Mouse (Mus musculus): ENCODE measurements around the gene Bcor.
A peak's percentile ranks its signal among the peaks of the same experiment; 100 is the strongest.

Gene Bcor

DNA sequence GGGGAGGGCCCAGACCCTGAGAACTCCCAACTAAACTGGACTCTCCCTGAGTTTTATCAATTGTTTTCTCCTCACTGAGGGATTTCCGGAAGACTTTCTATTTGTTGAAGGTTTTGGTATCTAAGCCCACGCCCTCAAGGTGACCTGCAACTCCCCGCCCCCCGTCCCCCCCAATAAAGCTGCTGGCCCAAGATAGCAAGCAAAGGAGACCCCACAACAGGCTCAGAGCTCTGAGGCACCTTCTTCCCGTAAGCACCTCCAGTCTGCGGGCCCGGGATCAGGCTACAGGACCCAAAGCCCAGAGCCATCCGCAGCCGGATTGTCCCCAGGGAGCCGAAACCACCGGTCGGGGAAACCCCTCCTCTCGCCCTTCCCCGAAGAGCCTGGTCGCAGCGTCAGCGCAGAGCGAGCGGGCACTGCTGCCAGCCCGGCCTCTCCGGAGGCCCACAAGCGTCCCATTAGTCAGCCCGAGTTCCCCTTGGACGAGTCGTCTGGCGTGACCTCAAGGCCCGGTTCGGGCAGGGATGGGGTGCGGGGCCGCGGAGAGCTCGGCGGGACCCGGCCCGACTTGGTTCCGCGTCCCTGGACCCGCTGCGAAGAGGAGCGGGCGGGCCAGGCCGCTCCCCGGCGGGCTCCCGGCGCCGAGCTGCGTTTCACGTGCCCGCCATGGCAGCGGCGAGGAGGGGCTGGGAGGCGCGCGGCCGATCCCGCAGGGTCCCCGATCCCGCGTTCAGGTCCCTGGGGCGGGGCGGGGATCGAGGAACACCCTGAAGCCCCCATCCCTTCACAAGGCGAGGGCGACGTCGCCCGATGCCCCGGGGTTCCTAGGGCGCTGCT, 73.3 kb downstream of the Bcor start:
- peak in 1 of 2 experiments; percentile 41 for DNase-seq (ENCODE audit: low spot score in 2 of 2)

DNA sequence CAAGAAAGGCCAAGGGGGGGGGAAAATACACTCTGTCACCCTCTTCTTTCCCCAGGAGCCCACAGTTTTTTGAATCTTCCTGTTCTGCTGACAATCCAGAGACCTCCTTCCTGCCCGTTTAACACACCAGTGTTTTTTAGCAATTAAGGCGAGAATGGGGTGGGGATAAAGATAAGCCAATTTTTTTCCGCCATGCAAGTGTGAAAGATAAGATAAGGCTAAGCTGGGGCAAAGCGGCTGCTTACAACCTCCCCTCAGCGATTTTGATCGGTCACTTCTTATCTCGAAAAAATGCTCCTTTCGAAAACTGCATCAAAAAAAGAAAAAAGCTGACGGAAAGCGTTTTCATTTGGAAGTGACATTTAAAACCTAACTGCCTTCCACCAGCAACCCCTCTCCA, 74.2 kb downstream of the Bcor start:
- DNase-seq (ENCODE audit: low spot score in 2 of 2) = no peak

DNA sequence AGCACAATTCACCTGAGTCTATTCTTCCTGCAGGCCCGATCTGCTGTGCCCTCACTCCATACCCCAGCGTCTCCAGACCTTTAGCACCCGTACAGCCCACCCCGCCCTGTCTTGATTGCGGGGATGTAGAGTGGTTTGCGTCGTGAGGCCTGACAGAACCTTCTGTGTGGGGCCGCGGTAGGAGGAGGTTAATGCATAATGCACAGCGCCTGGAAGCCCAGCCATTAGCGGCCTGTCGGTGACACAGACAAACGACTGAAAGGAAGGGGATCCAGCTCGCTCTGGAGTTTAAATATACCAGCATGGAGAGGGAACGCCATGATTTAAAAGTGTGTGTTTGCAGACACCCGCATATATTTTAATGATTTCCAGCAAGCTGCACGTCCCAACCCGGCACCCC, 74.9 kb downstream of the Bcor start:
- no peak for DNase-seq (ENCODE audit: low spot score in 2 of 2)

DNA sequence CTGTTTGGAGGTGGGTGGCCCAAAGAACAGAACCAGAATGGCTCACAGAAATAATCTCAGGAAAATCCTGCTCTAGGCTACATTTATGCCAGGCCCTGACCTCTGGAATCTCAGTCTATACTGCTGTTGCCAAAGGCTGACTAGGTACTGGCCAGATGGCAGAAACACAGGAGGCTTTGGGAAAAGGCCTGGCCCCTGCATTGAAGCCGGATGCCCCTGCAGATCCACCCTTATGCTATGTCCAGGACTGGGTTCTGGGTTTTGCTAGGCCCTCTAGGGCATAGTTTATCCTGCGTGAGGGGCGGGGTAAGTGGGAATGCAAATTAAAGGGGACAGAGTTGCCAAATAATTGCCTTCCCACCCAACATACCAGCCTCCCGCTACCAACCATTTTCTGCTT, 75.5 kb downstream of the Bcor start:
- DNase-seq (ENCODE audit: low spot score in 2 of 2) = no peak

DNA sequence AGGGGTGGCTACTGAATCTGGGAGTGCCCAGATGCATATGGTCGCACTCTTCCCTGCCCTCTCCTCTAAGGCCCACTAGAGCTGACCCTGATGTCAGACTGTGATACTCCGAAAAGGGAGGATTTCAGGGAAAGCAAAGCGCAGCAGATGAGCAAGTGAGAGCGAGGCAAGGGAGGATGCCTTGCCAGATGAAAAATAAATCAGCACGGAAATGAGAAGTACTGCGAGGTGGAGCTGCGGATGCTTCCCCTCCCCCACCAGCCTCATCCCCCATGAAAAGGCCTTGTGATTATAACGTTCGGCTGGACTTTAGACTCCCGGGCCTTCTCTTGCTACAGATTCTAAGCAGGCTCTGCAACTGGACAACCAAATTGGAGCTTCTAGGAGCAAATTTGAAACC, 76.5 kb downstream of the Bcor start:
- DNase-seq (ENCODE audit: low spot score in 2 of 2) = no peak

DNA sequence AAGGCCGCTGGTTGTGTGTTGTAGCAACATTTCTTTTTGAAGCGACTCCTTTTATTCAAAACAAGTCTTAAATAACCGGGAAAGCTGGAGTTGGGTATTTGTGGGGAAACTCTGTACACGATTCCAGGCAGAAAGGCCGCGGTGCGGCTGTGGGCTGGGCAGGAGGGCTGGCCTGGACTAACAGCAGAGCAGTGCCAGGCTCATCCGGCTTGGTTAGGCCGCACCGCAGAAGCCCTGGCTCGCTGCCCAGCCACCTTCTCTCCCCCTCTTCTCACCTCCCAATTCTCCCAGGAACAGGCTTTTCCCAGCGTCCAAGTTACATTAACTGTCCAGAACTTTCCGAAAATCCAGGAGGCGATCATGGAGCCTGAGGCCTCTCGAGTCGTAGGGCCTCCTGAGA, 77.4 kb downstream of the Bcor start:
- no peak for DNase-seq (ENCODE audit: low spot score in 2 of 2)

DNA sequence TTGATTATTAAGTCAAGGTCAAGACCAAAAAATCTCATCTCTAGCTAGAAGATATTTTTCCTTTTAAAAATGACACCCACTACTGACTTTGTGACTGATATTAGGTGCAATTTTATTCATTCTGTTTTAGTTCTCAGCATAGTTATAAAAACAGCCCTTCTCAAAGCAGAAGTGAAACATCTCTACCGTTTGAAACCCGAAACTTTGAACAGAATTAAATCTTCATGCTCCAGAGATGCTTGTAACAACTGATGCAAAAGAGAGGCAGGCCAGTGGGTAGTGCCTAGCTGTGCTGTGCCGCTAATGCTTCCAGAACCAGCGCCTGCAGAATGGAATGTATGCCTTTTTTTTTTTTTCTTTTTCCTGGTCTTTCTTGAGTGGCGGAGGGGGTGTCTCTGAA, 78.0 kb downstream of the Bcor start:
- no peak for DNase-seq (ENCODE audit: low spot score in 2 of 2)

DNA sequence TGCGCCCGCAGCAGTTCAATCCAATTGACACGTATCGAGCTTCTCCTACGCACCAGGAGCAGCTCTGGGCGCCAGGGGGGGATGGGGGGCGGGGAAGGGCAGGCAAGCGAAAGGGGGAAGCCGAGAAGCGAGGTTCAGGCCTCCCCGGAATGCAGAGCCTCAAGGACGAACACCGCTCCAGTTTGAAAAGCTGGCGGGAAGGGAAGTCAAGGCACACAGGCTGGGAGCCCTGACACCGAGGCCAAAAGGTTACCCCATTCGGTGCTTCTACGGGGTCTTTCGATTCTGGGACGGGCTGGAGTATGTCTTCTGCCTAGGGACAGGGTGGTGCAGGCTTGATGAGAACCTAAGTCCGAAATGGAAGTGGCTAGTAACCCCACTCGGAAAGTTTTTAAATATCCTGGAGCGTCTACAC, 78.4 kb downstream of the Bcor start:
- no peak for DNase-seq (ENCODE audit: low spot score in 2 of 2)

DNA sequence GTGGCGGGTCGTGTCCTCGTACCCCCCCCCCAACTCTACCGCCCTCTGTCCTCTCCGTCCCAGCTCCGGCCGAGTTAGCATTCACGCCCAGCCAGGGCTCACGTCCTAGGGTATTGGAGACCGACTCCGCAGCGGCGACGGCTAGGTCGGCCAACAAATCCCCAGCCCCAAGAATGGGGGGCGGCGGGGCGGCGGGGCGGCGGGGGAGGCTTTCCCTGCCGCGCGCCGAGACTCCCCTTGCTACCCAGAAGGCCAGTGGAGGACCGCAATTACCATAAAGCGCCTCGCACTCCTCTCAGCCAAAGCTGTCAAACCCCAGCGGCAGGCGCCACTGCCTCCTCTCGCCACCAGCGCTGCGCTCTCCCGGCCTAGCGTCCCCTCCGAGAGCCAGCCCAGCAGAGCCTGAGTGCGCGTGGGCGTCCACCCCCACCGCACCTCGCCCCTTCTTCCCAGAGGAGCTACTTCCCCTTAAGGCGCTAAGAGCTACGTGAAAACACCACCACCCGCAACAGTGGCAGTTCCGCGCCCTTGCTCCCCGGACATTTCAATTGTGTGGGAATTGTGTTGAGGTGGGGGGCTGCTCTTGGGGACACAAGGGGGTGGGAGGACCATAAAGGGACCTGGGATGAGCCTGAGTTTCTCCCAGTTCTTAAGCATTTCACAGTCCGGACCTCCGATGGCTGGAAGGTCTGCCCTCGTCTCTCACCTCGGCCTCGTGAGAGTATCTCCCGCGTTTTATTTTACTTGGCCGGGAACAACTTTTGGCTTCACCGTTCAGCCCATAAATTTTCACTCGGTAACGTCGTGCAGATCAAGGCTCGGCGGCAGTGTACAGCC, 79.0 kb downstream of the Bcor start:
- DNase-seq (ENCODE audit: low spot score in 2 of 2) = no peak

DNA sequence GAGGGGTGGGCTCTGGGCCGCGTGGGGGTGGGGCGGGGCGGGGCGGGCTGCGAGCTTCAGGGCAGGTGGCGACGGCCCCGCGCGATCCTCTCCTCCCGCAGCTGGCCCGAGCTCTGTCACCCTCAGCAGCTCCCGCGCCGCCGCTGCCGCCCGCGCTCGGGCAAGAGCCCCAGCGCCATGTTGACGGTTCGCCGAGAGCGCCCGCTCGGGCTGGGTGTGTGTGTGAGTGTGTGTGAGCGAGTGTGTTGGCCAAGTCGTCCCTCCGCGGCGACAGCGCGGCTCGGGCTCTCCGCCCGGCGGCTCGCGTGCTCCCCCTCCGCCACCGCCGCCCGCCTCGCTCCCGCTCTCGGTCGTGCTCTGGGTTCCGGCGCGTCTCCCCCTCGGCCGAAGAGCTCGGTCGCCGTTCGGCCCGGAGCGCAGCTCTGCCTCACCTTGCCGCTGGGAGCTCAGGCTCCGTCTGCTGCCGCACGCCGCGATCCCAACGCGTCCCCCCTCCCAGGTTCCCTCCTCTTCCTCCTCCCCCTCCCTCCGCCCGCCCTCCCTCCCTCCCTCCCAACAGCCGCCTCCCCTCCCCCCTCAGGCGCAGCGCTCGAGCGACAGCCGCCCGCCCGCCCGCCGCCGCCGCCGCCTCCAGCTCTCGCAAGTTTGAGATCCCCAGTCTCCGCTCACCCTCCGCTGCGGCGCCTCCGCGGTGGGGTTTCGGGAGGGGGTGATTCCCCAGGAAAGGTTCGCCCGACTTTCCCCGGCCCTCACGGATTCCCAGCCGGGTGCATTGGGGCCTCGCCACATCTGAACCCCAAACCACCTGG, 79.9 kb downstream of the Bcor start:
- DNase-seq (ENCODE audit: low spot score in 2 of 2) = peak; percentile 28 to 48

DNA sequence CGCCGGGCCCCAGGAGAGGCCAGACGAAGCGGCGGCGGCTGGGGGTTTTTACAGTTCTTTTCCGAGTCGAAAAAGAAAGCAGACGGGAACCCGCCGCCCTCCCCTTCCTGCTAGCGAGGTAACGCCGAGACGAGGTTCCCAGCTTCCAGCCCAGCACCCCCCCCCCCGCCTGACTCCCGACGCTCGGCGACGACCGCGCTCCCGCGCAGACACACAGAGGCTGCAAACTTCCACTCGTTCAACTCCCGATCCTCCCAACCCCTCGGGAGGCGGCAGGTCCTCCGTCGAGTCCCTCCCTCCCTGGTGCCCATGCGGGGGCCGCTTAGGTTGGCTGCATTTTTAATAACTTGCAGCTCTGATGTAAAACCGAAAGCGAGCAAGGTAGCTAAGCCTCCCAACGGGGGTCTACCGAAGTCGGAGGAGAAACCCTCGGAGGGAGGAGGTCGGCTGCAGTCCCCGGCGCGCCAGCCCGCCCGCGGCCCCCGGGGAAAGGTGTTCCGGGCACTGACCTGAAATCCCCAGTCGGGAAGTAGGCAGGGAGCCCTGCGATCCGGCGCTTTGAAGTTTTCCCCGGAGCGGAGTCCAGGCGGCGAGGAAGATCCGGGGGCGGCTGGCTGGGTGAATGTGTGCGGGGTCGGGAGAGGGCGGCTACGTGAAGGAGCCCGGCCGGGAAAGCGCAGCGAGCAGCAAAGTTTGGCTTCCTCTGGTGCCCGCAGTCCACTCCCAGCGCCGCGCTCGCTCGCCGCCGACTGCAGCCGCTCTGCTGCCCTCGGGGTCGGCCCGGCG, 80.7 kb downstream of the Bcor start:
- DNase-seq (ENCODE audit: low spot score in 2 of 2) = peak in 1 of 2 experiments; percentile 17

DNA sequence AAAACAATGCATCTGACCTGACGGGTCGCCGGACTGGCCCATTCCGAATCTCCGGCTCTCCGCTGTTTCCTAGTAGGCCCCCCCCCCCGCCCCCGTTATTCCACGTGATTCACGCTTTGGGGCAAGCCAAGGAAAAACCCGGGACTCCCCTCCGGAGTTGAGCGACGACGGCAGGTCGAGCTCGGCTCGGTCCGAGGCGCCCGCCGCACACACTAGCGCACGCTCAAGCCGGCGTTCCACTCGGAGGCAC, 81.2 kb downstream of the Bcor start:
- DNase-seq (ENCODE audit: low spot score in 2 of 2) = no peak

DNA sequence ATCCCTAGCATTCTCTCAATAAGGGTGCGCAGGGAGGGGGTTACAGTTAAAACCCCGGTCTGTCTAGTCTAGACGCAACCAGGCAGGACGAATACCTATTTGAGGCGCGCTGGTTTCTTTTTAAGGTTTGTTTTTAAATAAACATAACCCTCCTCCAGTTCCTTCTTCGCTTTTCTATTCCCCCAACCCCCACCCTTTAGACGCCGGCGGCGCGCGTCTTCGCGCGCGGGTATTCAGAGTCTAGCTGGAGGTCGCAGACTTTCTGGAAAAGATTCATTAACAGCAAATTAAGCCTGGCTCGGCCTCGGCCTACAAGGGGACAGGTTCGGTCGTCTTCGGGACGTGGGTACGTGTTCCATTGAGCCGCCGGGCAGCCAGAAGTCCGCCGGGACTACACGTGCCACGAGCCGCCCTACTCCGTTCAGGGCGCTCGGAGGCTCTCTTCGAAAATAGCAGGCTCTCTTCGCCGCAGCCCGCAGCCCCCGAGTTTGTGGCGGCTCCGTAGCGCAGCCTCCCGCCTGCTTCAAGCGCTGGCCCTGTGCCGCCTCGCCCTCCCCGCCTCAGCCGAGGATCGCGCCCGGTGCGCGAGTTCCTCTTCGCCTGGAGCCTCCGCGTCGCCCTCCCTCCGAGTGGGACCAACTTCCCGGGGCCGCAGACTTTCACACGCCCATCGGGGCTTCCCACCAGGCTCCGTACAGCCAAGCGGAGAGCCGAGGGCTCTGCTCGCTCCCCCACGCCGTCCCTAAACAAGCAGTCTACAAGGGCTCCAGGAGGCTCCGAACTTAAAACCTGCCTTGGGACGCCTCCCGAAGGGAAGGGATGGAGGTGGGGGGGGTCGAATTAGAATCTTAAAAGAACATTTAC, 81.7 kb downstream of the Bcor start:
- DNase-seq (ENCODE audit: low spot score in 2 of 2) = peak; percentile 28 to 38

DNA sequence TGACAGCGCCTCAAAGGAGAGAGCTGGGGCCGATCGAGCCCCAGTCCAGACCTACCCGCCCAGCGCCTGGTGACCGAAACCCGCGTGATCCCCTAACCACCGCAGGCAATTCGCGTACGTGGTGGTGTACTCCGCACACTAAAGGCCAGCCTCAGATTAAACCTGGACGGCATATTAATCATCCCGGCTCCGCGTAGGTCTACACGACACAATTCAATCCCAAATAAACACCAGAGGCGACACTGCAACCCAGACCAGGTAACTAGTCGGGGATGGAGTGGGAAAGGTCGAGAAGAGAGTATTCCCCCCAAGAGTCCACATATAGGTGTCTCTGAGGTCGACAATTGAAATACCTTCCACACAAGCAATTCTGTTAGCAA, 82.6 kb downstream of the Bcor start:
- no peak for DNase-seq (ENCODE audit: low spot score in 2 of 2)

DNA sequence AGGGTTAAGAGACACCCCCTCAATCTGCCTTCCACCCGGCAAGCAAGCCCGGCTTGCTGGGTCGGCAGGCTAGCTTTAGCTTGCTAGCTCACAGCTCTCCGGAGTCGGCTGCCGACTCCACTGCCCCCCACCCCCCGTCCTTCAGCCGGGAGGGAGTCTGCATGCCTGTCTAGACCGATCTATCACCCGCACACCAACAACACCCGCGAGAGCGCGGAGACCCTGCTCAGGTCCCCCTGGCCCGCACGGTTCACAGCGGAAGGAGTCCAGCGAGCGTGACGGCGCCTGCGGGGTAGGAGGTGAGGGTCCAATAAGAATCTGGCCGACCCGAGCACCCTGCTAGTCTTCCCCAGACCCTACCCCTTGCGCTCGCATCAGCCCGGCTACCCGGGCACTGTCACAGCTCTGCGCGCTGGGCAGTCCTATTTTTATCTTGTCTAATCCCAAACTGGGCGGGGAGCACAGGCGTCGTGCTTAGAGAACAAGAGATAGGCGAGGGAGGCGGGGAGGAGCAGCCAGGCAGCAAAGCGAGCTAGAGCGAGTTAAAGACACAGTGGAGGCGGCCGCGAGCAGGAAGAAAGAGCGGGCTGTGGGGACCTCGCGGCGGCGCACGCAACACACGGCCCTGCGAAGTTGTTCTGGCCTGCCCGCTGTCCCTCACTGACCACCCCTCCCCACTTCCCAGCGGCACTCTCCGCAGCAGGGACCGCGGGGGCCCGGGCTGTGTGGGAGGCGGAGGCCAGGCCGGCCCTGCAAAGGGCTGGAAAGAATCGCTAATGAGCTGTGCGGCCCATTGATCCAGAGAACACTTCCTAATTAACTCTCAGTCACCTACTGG, 83.2 kb downstream of the Bcor start:
- peak; percentile 39 to 63 for DNase-seq (ENCODE audit: low spot score in 2 of 2)

DNA sequence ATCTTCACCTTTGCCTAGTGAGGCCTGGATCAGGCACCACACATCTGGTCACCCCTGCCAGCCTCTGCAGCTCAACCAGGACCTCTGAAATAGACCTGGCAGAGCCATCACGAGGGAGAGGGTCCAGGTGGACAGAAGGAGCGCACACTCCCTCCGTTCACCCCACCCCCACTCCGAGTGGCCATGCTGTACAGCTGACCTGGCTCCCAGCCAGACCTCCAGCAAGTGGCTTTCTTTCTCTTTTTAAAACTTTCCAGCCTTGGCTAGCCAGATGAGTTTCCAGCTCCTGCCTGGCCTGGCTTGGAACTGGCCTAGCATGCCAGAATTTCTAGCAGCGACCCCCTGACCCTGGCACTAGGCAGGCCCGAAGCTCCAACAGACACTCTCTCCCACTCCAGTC, 87.4 kb downstream of the Bcor start:
- DNase-seq (ENCODE audit: low spot score in 2 of 2) = no peak

DNA sequence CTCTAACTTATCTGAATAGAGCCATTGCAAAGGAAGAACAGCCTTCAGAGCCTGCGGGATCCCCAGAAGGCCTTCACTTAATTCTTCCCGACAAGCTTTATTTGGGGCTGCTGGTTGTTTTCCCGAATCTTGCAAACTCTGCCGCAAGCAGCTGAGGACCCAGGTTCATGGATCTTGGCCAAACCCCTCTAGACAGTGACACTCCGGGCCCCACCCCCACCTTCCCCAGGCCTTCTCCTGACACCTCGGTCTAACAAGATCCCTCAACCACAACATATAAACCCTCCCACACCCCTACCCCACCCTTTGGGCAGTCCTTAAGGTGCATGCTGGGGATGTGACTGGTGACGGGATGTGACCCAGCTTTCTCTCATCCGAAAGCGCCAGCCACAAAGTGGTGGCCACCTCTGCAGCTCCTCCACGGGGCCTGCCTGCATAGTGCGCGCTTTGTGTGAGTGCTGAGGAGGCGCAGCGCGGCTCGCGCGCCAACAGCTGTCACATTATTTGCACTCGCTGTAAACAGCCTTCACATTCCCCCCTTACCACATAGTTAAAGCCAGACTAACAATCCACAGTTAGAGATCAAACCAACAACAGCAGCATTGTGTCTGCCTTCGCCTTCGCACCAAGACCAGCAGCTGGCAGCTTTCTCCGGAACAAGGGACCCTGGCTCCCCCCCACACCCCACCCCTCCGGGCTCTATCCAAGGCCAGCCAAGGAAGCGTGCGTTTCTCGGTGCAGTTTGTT, 91.0 kb downstream of the Bcor start:
- no peak for DNase-seq (ENCODE audit: low spot score in 2 of 2)

DNA sequence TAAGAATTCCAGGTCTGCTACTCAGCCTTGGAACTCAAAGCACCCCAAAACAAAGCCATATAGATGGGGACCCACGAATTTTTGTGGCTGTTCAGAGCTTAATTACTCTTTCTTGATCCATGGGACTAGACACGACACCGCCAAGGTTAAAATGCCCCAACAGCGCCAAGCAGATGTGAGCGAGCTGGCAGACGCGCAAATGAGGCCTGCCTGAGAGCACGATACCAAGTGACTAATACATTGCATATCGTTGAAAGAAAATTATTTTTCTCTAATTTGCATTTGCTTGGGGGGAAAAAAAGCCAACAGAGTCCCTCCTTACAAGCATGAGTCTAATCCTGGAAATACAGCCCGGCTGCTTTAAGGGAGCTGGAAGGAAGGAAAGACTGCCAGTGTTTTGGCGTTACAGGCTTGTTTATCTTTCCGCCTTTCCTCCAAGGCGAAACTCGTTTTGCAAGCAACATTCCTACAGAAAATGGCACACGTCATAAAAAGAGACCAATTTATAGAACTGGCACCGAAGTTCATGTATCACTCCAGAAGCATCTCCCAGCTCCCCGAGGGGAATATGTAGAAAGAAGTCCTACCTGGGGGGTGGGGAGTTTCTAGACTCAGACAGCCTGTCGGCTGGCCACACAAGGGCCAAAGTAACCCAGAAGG, 92.2 kb downstream of the Bcor start:
- no peak for DNase-seq (ENCODE audit: low spot score in 2 of 2)

DNA sequence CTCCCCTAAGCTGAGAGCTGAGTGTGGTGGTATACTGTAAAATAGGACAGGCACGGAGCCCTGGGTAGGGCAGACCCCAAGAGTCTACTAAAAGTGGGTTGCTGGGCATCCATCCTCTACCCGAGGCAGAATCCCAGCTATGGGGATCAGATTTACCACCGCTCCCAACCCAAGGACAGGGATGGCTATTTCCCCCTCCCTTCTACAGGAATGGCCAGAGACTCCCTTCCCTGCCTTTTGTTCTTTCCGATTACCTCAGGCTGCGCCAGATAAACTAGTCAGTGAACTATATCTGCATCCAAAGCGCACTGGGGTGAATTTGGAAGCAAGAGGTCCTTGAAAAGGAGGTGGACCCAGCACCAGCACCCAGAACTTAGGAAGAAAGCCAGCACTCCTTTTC, 93.1 kb downstream of the Bcor start:
- DNase-seq (ENCODE audit: low spot score in 2 of 2) = no peak
